Mouse (Mus musculus): Measurements from ENCODE around the gene Tmem184c. TPM values are rescaled to one million over a fixed set of nuclear protein-coding genes. Genes with fewer than 3 reads are reported as not detected.

Tmem184c gene
- total RNA-seq (2021), result 1 to 10 TPM; 7.9 to 9.7 TPM
- long read RNA-seq, experiment 1, transcript Tmem184c-201 (10 exons, 2,678 nt), result major isoform, 17 of 18 reads
- long read RNA-seq, experiment 1, partial matches to known transcripts, result 0 of 18 reads
- long read RNA-seq, experiment 1, other reads (novel, unspliced or antisense), result 1 of 18 reads
- long read RNA-seq, experiment 2, transcript Tmem184c-201 (10 exons, 2,678 nt), result major isoform, 14 of 15 reads
- long read RNA-seq, experiment 2, partial matches to known transcripts, result 0 of 15 reads
- long read RNA-seq, experiment 2, other reads (novel, unspliced or antisense), result 1 of 15 reads

DNA sequence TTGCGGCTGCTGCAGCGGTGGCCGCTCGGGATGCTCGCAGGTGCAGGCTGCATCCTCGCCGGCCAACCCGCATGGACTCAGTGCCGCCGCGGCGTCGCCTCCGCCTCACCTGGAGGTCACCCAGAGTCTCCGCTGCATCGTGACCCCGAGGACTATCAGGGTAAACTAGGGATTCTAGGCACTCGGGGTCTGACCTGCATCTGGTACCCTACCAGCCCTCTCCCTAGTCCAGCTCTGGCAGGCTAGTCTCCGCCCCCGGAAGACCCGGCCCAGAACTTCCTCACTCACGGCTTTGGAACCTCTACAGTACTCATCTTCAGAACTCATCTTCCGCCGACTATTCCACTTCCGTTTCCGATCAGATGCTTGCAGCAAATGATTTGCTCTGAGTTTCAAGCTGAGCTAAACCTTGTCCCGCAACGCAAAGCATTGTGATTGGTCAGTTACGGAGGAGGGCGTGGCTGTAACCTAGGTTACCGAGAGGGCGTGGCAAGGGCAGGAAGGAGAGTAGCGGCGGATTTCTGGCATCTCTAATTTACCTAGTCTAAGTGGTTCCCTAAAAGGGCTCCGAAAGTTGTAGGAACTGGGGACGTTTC lies at the start of gene Tmem184c:
Gene Tmem184c (minus strand): TSS at position 325 of the 596 bp plus-strand sequence.
- Histone ChIP-seq H3K4me3 (peak within 1 kb of the TSS; percentile 73), H3K27ac (peak within 1 kb of the TSS; percentile 77)
- intact Hi-C loops (cut with DNase I), result no loop called here
- no peak for TF ChIP-seq CTCF (IDR thresholded peaks at IDR 0.05)
- DNase-seq, result peak; percentile 96

DNA sequence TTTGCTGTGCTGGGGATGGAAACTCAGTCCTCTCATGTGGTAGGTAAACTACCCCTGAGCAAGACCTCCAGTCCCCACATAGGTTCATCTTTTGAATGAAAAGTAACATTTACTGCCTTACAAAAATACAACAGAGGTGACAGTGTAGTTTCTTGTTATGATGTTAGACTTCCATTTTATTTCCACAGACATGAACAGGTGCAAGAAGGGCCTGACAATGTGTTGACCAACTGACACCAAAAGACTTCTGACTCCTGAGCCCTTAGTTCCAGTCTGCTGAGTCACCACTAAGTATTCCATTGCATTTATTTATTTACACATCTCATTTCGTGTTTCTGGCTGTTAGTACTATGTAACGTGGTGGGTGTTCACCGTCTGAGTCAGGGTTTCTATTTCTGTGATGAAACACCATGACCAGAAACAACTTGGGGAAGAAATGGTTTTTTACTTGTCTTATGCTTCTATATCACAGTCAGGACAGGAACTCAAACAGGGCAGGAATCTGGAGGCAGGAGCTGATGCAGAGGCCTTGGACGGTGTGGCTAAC lies 49.1 kb upstream of the Tmem184c start:
- Histone ChIP-seq H3K27ac (no peak overlapping the region), H3K4me3 (no peak overlapping the region)
- DNase-seq, result no peak
- intact Hi-C loops (cut with DNase I), result no loop called here
- TF ChIP-seq CTCF (IDR thresholded peaks at IDR 0.05), result no peak

DNA sequence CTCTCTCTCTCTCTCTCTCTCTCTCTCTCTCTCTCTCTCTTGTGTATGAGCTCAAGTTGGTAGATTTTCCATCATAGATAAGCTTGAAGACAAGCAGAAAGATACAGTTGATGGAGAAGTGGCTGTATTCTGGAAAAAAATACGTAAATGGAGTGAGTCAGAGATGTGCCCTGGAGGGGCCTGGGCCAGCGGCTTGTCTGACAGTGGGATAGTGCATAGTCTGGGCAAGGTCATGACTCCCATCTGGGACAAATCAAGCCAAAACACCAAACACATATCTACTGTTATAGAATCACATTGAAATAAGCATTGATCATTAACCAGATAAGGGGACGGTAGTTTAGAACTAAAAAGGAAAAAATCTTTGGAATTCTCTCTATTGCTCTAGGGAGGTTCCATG lies 47.9 kb upstream of the Tmem184c start:
- no peak for TF ChIP-seq CTCF (IDR thresholded peaks at IDR 0.05)
- H3K27ac ChIP-seq, result no peak overlapping the region
- intact Hi-C loops (cut with DNase I), result no loop called here
- no peak overlapping the region for H3K4me3 ChIP-seq
- no peak for DNase-seq

DNA sequence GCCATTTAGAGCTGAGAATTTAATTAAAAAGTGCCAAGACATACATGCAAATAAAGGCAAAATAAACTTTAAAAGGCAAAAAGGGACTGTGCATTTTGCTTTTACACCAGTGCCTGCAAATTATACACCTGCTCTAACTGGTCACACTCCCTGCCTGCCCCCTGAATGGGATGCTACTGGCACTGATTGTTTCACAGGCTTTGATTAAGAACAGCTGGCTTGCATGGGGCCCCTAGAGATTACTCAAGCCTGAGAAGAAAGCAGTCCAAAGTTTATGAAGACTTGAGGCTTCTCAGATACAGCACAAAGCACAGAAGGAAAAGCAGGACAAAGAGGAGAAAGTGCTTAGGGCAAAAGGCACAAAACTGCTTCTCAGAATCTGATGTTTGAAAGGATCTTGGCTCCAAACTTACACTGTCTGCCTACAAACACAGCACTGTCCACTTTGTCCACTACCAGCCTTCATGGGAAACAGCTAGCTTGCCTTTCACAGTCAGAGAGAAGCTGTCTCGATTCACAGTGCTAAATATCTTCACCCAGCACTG lies 40.2 kb upstream of the Tmem184c start:
- Histone ChIP-seq H3K27ac (no peak overlapping the region), H3K4me3 (no peak overlapping the region)
- intact Hi-C loops (cut with DNase I), result no loop called here
- TF ChIP-seq CTCF (IDR thresholded peaks at IDR 0.05), result no peak
- no peak for DNase-seq

DNA sequence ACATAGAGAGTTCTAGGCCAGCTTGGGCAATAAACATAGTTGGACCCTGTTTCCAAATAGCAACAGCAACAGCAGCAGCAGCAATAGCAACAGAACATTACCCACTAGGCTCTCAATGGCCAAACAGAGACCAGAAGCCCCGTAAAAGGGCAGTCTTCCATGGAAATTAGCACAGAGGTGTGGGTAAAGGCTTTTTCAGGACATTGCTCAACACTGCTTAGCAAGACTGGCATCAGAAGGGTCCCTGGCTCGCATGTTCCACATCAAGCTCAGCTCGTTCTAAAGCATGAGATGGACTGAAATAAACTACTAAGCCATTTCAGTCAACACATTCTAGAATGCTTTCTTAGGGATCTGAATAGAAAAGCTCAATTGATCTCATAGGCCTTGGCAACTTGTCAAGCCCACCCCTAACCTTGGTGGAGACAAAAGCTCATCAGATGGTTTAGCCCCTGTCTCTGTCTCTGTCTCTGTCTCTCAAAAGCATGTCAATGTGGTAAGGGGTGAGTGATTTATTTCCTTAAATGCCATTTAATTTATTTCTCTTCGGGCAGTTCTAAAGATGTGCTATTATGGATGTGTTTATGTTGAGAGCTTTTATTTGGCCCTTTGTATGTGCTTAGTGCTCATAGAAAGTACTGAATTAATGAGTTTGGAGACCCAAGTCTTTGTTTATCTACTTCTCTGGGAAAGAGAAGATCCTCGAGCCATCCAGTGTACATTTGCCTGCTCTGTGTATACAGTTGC lies 29.8 kb upstream of the Tmem184c start:
- intact Hi-C loops (cut with DNase I), result no loop called here
- H3K27ac ChIP-seq, result no peak overlapping the region
- no peak for DNase-seq
- no peak for TF ChIP-seq CTCF (IDR thresholded peaks at IDR 0.05)
- no peak overlapping the region for H3K4me3 ChIP-seq

DNA sequence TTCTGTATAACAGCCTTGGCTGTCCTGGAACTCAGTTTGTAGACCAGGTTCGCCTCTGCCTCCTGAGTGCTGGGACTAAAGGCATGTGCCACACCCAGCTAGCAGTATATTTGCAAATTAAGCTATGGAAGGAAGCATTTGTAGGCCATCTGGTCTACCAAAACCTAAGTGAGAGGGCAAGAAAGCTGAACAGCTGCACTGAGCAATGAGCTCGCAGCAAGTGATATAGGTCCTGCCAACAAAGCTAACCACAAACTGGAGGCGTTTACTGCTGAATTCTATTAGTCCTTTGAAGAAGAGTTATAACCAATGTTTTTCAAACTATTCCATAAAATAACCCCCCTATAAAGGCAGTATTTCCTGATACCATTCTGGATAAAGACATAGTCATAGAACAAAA lies 27.1 kb upstream of the Tmem184c start:
- Histone ChIP-seq H3K27ac (no peak overlapping the region), H3K4me3 (no peak overlapping the region)
- intact Hi-C loops (cut with DNase I), result no loop called here
- no peak for TF ChIP-seq CTCF (IDR thresholded peaks at IDR 0.05)
- no peak for DNase-seq

DNA sequence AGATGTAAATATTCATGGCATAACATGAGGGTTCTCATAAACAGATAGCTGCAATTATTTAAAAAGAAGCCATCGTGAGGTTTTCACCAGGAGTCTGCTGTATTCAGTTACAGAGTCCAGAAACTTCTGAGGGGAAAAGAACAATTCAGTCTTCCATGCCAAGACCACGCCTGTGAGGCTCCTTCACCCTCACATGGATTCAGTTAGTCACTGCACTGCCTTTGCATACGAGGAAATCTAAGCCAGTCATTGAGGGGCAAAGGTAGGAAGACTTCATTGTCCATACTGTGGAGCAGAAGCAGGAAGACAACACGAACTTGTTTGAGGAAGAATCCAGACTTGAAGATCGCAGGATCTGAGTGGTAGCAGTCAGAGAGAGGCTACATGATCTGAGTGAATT lies 23.5 kb upstream of the Tmem184c start:
- DNase-seq, result no peak
- intact Hi-C loops (cut with DNase I), result no loop called here
- no peak for TF ChIP-seq CTCF (IDR thresholded peaks at IDR 0.05)
- Histone ChIP-seq H3K4me3 (no peak overlapping the region), H3K27ac (no peak overlapping the region)

DNA sequence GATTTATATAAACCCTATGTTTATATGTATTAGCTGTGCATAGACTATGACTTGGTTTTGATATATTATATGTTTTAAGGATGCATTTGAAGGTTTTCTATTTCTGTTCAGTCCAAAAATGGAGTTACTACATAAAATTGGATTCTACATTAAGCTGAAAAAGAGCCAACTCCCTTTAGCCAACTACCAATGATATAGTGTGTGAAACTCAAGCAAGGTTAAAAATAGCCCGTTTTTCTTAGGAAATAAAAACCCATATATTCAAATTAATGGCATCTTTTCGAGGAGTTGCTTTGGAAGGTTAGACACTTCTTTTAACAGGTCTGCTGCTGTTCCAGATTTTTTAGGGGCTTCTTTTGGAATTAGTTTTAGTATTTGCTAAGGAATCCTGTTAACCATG lies 22.7 kb upstream of the Tmem184c start:
- DNase-seq, result no peak
- intact Hi-C loops (cut with DNase I), result no loop called here
- no peak overlapping the region for H3K4me3 ChIP-seq
- no peak for TF ChIP-seq CTCF (IDR thresholded peaks at IDR 0.05)
- H3K27ac ChIP-seq, result no peak overlapping the region

DNA sequence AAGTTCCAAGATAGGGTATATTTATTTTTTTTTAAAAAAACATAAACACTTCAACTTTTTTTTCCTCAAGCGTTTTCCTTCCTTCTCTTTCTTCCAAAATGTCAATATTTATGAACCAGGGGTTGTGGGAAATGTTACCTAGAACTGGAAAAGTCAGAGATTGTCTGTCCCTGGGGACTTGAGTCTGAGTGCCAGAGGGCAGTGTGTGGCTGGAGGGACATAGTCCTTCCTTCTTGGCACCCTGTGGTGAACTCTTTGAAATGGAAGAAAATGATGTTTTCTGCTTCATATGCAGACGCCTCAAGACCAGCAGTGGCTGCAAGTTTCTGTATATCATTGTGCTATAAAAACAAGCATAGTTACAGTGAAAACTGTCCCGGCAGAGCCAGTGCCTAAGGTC lies 20.2 kb upstream of the Tmem184c start:
- no peak for DNase-seq
- Histone ChIP-seq H3K27ac (no peak overlapping the region), H3K4me3 (no peak overlapping the region)
- no peak for TF ChIP-seq CTCF (IDR thresholded peaks at IDR 0.05)
- intact Hi-C loops (cut with DNase I), result loop anchor here (1.0 kb wide), 1 partner anchor 374 kb away; no protein-coding TSS in a partner anchor

DNA sequence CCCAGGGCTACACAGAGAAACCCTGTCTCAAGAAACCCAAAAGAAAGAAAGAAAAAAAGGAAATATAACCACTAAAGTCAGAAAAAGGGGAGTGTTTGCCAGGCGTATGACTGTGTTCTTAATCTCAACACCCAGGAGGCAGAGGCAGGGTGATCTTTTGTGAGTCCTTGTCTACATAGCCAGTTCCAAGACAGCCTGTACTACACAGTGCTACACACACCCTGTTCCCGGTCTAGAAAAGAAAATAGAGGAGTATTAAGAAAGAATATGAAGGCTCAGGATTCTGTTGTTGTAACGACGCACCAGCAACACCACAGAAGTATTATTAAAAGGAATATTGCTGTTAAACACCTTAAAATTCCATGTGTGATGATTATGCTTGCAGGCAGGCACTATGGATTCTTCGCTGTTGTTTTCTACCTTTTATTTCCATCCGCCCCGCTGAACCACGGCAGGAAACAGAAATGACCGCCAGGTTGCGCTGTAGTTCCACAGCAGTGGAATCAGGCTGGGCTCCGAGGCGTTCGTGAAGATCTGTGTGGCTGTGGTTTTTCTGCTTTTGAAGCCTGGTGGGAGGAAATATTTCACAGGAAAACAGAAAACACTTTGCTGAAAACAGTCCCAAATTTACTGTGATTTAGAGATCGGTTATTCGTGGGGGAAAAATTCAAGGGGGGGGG lies 19.5 kb upstream of the Tmem184c start:
- peak; percentile 92 for TF ChIP-seq CTCF (IDR thresholded peaks at IDR 0.05)

DNA sequence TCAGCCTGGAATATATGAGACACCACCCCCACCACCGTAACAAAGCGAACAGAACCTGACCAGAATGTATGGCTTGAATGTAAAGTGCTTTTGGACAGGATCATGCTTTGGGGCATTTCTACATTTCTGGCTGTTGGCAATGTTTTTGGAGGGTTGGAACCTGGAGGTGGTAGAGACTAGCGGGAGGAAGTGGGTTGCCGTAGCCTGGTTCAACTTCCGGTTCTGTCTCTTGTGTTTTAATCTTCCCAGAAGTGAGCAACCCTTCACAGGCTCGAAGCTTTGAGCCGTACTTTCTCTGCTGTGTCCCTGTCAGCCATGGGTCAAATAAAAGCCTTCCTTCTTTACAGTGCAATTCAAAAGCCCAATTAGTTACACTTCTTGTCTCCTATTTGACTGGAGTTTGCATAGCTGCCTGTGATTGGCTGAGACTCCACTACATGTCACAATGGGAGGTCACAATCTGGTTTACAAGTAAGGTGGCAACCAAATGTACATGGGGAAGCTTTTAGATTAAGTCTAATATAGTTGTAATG lies 13.2 kb upstream of the Tmem184c start:
- Histone ChIP-seq H3K4me3 (no peak overlapping the region), H3K27ac (no peak overlapping the region)
- intact Hi-C loops (cut with DNase I), result no loop called here
- DNase-seq, result no peak
- no peak for TF ChIP-seq CTCF (IDR thresholded peaks at IDR 0.05)

More for the DNA sequence above, 19.5 kb upstream of the Tmem184c start:
- no peak overlapping the region for H3K27ac ChIP-seq
- DNase-seq, result peak; percentile 77
- intact Hi-C loops (cut with DNase I), result loop anchor here (1.0 kb wide), 1 partner anchor 374 kb away; no protein-coding TSS in a partner anchor
- H3K4me3 ChIP-seq, result no peak overlapping the region

DNA sequence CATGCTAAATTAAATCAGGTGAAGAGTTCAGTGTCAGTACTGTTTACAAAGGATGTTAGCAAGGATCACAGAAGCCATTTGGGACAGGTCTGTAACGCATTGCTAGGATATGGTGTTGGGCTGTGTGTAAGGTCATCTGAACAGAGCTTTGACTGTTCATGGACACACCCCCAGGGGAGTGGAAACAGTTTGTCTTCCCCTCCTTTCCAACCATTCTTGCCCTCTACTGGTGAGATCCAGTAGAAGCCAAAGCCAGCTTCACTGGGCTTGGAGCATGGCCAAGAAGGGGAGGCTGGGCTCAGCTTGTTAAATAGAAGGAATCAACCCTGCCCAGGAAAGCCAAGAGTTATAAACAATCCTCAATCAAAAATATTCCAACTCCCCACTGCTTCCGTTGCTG lies 7.4 kb upstream of the Tmem184c start:
- peak; percentile 41 for TF ChIP-seq CTCF (IDR thresholded peaks at IDR 0.05)
- H3K4me3 ChIP-seq, result no peak overlapping the region
- intact Hi-C loops (cut with DNase I), result no loop called here
- peak; percentile 39 for DNase-seq
- H3K27ac ChIP-seq, result no peak overlapping the region

All from gastrocnemius, adult 2 months (tissue).